Mouse (Mus musculus) kidney, adult 8-10 months (tissue): ENCODE data around the gene Ubap1.

Source experiments
- DNase-seq, 2 experiments: peaks; one replicate each; pipeline ENCODE4 v3.0.0; 2022

The Ubap1 gene

GRCm38 (mm10) chr4:41348584-41349198 lies at the start of gene Ubap1:
Gene Ubap1 (plus strand): TSS chr4:41348996.
- DNase-seq, result peak; percentile 94 to 96

DNA sequence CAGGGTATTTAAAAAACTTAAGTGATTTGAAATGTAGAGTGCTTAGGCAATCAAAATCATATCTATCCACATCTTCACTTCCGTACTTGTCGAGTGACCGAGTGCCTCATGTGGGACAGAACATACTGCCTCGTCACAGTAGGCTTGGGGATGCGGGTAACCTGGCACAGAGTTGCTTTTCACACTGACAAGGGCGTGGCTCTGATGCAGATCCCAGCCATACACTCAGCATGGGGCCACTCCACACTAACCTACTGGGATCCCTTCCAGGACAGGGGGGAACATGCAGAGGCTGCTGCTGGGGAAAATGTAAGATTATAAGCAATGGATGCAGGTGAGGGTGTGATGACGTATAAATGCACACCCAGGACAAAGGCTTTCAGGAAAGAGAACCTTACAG lies 45.1 kb upstream of the Ubap1 start:
- DNase-seq, result no peak

DNA sequence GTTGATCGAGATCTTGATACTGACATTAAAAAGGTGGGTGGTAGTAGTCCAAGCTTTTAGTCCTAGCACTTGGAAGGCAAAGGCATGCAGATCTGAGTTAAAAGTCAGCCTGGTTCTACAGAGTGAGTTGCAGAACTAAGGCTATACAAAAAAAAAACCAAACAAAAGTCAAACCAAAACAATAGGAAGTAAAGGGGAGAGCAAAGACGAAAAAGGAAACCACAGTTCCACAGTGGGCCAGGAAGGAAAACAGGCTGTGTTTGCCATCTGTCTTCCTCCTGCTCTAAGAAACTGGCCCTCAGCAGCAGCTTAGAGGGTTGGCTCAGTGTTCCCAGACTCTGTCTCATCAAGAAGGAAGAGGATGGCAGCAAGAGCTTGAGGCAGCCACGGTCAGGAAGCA lies 44.5 kb upstream of the Ubap1 start:
- no peak for DNase-seq

DNA sequence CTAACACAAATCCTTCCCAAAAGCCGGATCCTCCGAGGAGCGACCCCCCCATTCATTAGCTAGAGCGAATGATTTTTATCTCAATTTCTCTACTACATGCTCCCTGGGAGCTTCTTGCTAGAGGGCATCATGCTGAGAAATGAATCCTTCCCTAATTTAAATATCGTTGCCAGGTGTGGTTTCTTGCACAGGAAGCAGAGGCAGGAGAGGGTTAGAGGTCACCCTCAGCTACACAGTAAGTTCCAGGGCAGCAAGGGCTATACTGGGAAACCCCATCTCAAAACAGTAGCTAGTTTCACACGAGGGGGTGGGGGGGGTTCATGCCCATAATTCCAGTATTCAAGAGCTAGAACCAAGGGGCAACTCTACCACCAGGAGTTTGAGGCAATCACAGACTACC lies 41.4 kb upstream of the Ubap1 start:
- no peak for DNase-seq

- DNase-seq, result no peak
Observed at GRCm38 (mm10) chr4:41310567-41311563, 37.9 kb upstream of the Ubap1 start.

DNA sequence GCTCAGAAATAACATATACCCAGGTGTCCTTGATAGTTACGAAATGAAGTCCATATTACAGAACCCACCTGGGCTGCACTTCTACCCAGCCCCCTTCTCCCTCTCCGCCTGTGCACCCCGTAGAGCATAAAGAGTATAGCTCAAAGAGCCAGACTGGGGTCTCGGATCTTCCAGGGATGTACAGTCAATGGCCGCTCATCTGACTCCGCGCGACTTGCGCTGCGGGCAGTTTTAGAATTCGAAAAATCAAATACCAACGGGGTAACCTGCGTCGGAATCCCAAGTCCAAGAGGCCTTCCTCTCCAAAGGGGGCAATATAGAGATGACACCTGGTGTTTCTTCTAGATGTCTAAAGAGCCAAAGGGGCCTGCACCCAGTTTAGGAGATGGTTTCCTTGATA lies 35.1 kb upstream of the Ubap1 start:
- DNase-seq, result peak in 1 of 2 experiments; percentile 17

GRCm38 (mm10) chr4:41314141-41315129 lies 34.4 kb upstream of the Ubap1 start, which contains the start of gene Dcaf12:
Gene Dcaf12 (minus strand): TSS chr4:41314889.
- DNase-seq, result peak; percentile 96

DNA sequence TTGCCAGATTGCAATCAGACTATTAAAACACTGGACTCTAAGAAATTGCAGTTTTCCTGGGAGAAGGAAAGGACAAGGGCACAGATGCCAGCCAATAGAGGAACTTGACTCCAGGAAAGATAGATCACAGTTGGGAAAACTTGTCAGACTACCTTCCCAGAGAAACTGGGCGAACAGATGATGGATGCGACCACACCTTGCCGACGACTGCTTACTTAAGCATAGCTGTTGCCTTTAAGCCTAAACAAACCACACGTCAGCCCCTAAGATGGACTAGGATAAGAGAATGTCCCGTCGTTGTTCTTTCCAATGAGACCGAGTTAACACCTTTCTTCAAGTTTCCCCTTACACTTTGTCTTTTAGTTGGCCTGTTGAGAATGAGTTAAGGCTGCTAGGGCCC lies 33.6 kb upstream of the Ubap1 start:
- no peak for DNase-seq

DNA sequence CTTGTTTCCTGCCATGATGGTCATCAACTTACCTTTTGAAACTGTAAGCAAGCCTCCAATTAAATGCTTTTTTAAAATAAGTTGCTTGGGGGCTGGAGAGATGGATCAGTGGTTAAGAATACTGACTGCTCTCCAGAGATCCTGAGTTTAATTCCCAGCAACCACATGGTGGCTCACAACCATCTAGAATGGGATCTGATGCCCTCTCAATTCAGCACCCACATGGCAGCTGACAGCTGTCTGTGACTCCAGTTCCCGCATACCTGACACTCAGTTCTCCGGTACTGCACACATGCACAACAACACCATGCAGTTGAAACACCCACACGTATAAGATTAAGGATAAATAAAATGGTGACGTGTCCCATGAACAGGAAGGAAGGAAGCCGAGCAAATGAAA lies 30.5 kb upstream of the Ubap1 start:
- no peak for DNase-seq

- DNase-seq, result no peak
Observed at GRCm38 (mm10) chr4:41320971-41321370, 27.8 kb upstream of the Ubap1 start.

DNA sequence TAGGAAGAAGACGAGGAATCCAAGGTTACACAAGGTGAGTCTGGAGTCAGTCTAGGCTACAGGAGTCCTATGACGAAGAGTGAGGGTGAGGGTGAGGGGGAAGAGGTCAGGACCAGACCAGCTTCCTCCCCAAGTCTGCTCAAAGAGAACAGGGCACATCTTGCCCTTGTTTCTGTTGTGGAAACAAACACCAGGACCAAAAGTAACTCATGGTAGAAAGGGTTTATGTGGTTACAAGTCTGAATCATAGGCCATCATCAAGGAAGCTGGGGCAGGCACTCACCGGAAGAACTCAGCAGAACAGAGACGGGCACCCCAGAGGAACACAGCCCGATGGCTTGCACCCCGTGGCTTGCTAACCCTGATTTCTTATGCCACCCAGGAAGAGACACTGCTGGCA lies 21.9 kb upstream of the Ubap1 start:
- DNase-seq, result no peak

DNA sequence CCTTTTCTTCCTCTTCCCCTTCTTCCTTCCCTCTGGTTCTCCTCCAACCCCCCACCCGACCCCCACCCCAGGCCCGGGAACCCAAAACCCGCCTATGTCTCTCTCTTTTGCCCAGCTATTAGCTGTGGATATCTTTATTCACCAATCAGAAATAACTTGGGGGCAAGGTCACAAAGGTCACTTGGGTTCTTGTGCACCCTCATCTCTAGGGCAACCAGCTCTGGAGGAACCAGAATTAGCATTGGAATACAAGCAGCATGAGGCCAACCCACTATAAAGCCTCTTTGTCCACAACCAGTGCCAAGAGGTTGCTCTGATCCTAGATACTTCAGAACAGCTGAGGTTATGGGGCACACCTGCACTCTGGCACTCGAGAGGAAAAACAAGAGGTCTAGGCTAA lies 19.3 kb upstream of the Ubap1 start:
- no peak for DNase-seq

DNA sequence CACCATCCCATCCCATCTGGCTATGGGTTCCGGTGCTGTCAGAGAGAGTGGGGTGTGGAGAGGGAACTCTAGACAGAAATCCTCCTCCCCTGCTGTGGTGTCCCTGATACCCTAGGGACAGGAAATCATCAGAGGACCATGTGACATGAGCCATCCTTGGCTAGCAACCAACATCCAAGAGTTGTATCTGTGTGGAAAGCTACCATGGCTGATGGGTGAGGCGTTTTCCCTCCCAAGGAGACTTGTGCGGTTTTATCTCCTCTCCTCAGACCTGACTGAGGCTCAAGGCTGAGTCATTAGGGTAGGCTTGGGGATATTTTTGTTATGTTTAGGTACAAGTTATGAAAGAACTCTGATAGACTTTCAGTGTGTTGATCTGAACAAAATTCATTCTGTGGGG lies 17.7 kb upstream of the Ubap1 start:
- DNase-seq, result peak in 1 of 2 experiments; percentile 18

- peak; percentile 78 to 83 for DNase-seq
Observed at GRCm38 (mm10) chr4:41331698-41332421, 16.9 kb upstream of the Ubap1 start.

- DNase-seq, result no peak
Observed at GRCm38 (mm10) chr4:41336546-41336945, 12.2 kb upstream of the Ubap1 start.

GRCm38 (mm10) chr4:41340912-41341550 lies 7.8 kb upstream of the Ubap1 start:
- no peak for DNase-seq

GRCm38 (mm10) chr4:41346011-41346410 lies 2.8 kb upstream of the Ubap1 start:
- DNase-seq, result peak; percentile 67 to 74

DNA sequence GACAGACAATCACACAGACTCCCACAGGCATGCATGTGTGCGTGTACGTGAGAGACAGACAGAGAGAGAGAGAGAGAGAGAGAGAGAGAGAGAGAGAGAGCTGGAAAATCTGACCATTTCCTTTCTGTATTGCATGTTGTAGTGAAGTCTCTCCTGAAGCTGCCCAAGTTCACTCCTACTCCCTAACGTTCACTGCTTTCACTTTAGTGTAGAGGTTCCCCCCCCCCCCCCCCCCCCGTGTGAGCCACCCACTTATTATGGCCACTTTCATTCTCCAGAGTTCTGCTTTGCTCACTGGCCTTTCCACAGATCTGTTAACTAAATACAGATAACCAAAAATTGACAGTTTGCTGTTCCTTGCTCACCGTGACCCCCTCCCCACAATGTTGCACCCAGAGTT lies 957 bp upstream of the Ubap1 start:
- no peak for DNase-seq

GRCm38 (mm10) chr4:41349199-41349591 lies 399 bp downstream of the Ubap1 start:
- no peak for DNase-seq

DNA sequence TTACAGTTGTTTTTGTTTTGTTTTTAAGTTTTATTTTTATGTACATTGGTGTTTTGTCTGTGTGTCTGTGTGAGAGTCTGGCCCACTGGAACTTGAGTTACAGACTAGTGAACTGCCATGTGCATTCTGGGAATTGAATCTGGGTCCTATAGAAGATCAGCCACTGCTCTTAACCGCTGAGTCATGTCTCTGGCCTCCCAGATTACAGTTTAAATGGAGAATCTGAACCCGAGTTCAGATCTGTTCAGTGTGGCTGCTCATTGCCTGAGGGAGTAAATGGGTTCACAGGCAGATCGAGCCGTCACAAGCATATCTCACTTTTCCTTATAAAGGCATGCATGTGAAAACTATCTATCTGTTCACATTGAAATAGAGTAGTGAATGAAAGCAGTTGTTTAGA lies 4.0 kb downstream of the Ubap1 start:
- DNase-seq, result no peak

DNA sequence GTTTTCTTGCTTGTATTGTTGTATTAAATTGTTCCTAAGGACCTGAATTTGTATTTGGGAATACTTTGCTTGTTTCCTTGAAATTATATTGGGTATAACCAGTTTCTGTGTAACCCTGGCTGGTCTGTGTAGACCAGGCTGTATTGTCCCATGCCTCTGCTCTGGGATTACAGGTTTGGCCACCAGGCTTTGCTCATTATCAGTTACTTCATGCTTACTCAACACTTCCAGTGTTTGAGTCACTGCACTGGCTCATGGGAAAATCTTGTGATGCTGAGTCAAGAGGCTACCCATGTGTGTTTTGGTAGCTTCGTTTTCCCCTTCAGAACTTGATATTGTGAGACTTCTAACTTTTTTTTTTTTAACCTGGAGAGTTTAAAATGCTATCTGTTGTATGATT lies 4.5 kb downstream of the Ubap1 start:
- DNase-seq, result no peak

GRCm38 (mm10) chr4:41357154-41357553 lies 8.4 kb downstream of the Ubap1 start:
- DNase-seq, result no peak
